Mouse (Mus musculus) lung, adult 2 months (tissue): ENCODE results near the gene Rrn3.

ENCODE experiments used
- CTCF ChIP-seq: fragments of 200-500 bp; IDR thresholded peaks from 2 replicates; pipeline ENCODE4 v1.5.1; 2011; ENCODE audit warnings: mild to moderate bottlenecking, low read length, control low read depth; ENCODE audit not compliant: insufficient read depth
- POLR2A ChIP-seq: fragments of 200-500 bp; IDR thresholded peaks from 2 replicates; pipeline ENCODE4 v1.6.1; 2011; ENCODE audit warnings: low read depth, mild to moderate bottlenecking, control low read depth, low read length, borderline replicate concordance; ENCODE audit errors: extremely low read depth

GRCm38 (mm10) chr16:13848310-13848709 lies 67.8 kb downstream of the Rrn3 start:
- no peak for TF ChIP-seq CTCF
- no peak for TF ChIP-seq POLR2A
